Mouse (Mus musculus): ENCODE results near the gene Cox7a2. TPM values are rescaled to one million over a fixed set of nuclear protein-coding genes. Genes with fewer than 3 reads are reported as not detected.
A peak's percentile ranks its signal among the peaks of the same experiment; 100 is the strongest.

The Cox7a2 gene
- polyA plus RNA-seq, 1 experiment from 2014 or later: 656 TPM

GRCm38 (mm10) chr9:79785794-79786085, 26.1 kb upstream of the Cox7a2 start:
- 68% methylated on average over 2 of the region's 2 CpGs for WGBS
- no peak for ATAC-seq
- H3K27me3 ChIP-seq (replicated peaks; ENCODE audit: control insufficient read depth, insufficient read depth, low read length): no peaks in the 10 kb centered on the region
- H3K4me2 ChIP-seq (ENCODE audit: low read length): no peak overlapping the region
- no peaks in the 10 kb centered on the region for H3K36me3 ChIP-seq (ENCODE audit: control insufficient read depth, insufficient read depth)
- H3K27ac ChIP-seq (ENCODE audit: low read length): no peak overlapping the region
- no peaks in the 10 kb centered on the region for H3K9me3 ChIP-seq (ENCODE audit: control insufficient read depth, low read length)
- H3K4me1 ChIP-seq (replicated peaks; ENCODE audit: control insufficient read depth, insufficient read depth, low read length): peaks cover 7% of the 10 kb centered on the region
- H3K9ac ChIP-seq (replicated peaks; ENCODE audit: low read depth, low read length): no peak overlapping the region
- H3K4me3 ChIP-seq (replicated peaks; ENCODE audit: low read length): no peak overlapping the region

- no peak for ATAC-seq
- Histone ChIP-seq H3K9me3 (ENCODE audit: control insufficient read depth, low read length) (no peaks in the 10 kb centered on the region), H3K9ac (replicated peaks; ENCODE audit: low read depth, low read length) (no peak overlapping the region), H3K27me3 (replicated peaks; ENCODE audit: control insufficient read depth, insufficient read depth, low read length) (no peaks in the 10 kb centered on the region), H3K4me2 (ENCODE audit: low read length) (no peak overlapping the region), H3K27ac (ENCODE audit: low read length) (no peak overlapping the region), H3K36me3 (ENCODE audit: control insufficient read depth, insufficient read depth) (no peaks in the 10 kb centered on the region), H3K4me1 (replicated peaks; ENCODE audit: control insufficient read depth, insufficient read depth, low read length) (peaks cover 4% of the 10 kb centered on the region), H3K4me3 (replicated peaks; ENCODE audit: low read length) (no peak overlapping the region)
- WGBS: 69% methylated on average over 2 of the region's 2 CpGs
Measured at GRCm38 (mm10) chr9:79784934-79785793, 25.5 kb upstream of the Cox7a2 start.

GRCm38 (mm10) chr9:79784439-79784838, 24.8 kb upstream of the Cox7a2 start:
- no peak for ATAC-seq
- no peak overlapping the region for H3K4me3 ChIP-seq (replicated peaks; ENCODE audit: low read length)
- H3K36me3 ChIP-seq (ENCODE audit: control insufficient read depth, insufficient read depth): no peaks in the 10 kb centered on the region
- peaks cover 3% of the 10 kb centered on the region; the same call in 1 of the 2 replicates for H3K4me1 ChIP-seq (replicated peaks; ENCODE audit: control insufficient read depth, insufficient read depth, low read length)
- H3K4me2 ChIP-seq (ENCODE audit: low read length): no peak overlapping the region
- WGBS: 46% methylated on average over 3 of the region's 3 CpGs
- H3K27ac ChIP-seq (ENCODE audit: low read length): no peak overlapping the region
- no peaks in the 10 kb centered on the region for H3K9me3 ChIP-seq (ENCODE audit: control insufficient read depth, low read length)
- no peak overlapping the region for H3K9ac ChIP-seq (replicated peaks; ENCODE audit: low read depth, low read length)
- no peaks in the 10 kb centered on the region for H3K27me3 ChIP-seq (replicated peaks; ENCODE audit: control insufficient read depth, insufficient read depth, low read length)

GRCm38 (mm10) chr9:79779354-79779753, 19.7 kb upstream of the Cox7a2 start:
- Histone ChIP-seq H3K9ac (replicated peaks; ENCODE audit: low read depth, low read length) (no peak overlapping the region), H3K36me3 (ENCODE audit: control insufficient read depth, insufficient read depth) (peaks cover 7% of the 10 kb centered on the region), H3K27ac (ENCODE audit: low read length) (no peak overlapping the region), H3K27me3 (replicated peaks; ENCODE audit: control insufficient read depth, insufficient read depth, low read length) (no peaks in the 10 kb centered on the region), H3K4me1 (replicated peaks; ENCODE audit: control insufficient read depth, insufficient read depth, low read length) (no peaks in the 10 kb centered on the region), H3K4me3 (replicated peaks; ENCODE audit: low read length) (no peak overlapping the region), H3K4me2 (ENCODE audit: low read length) (no peak overlapping the region), H3K9me3 (ENCODE audit: control insufficient read depth, low read length) (no peaks in the 10 kb centered on the region)
- ATAC-seq: no peak
- WGBS: 67% methylated on average over 2 of the region's 2 CpGs

GRCm38 (mm10) chr9:79766991-79767545, 7.4 kb upstream of the Cox7a2 start:
- 93% methylated on average over 5 of the region's 5 CpGs for WGBS
- no peaks in the 10 kb centered on the region for H3K27me3 ChIP-seq (replicated peaks; ENCODE audit: control insufficient read depth, insufficient read depth, low read length)
- H3K4me1 ChIP-seq (replicated peaks; ENCODE audit: control insufficient read depth, insufficient read depth, low read length): no peaks in the 10 kb centered on the region
- no peaks in the 10 kb centered on the region for H3K9me3 ChIP-seq (ENCODE audit: control insufficient read depth, low read length)
- no peak overlapping the region for H3K9ac ChIP-seq (replicated peaks; ENCODE audit: low read depth, low read length)
- H3K4me2 ChIP-seq (ENCODE audit: low read length): no peak overlapping the region
- ATAC-seq: no peak
- H3K27ac ChIP-seq (ENCODE audit: low read length): no peak overlapping the region
- peaks cover 2% of the 10 kb centered on the region; the same call in 1 of the 2 replicates for H3K36me3 ChIP-seq (ENCODE audit: control insufficient read depth, insufficient read depth)
- H3K4me3 ChIP-seq (replicated peaks; ENCODE audit: low read length): no peak overlapping the region

DNA sequence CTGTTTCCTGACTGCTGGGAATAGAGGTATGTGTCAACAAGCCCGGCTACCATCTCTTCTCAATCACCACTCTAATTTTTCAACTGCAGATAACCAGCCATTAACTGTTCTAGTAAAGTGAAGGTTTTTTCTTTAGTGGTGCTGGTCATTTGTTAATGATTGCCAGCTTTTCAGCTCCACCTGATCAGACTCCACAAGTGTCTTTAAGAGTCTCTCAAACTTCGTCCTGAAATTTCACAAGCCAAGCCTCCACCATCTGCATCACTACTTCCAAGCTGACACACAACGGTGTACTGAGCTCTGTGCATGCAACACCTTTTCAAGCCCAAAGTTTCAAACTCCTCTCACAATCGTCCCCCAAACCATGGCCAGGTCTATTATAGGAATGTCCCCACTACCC, 5.7 kb upstream of the Cox7a2 start:
- no peak for ATAC-seq
- no peak overlapping the region for H3K9ac ChIP-seq (replicated peaks; ENCODE audit: low read depth, low read length)
- H3K4me2 ChIP-seq (ENCODE audit: low read length): no peak overlapping the region
- H3K27me3 ChIP-seq (replicated peaks; ENCODE audit: control insufficient read depth, insufficient read depth, low read length): no peaks in the 10 kb centered on the region
- peaks cover 1% of the 10 kb centered on the region; the same call in 1 of the 2 replicates for H3K36me3 ChIP-seq (ENCODE audit: control insufficient read depth, insufficient read depth)
- H3K4me1 ChIP-seq (replicated peaks; ENCODE audit: control insufficient read depth, insufficient read depth, low read length): peaks cover 2% of the 10 kb centered on the region
- H3K27ac ChIP-seq (ENCODE audit: low read length): no peak overlapping the region
- WGBS: 91% methylated on average over 4 of the region's 4 CpGs
- no peak overlapping the region for H3K4me3 ChIP-seq (replicated peaks; ENCODE audit: low read length)
- no peaks in the 10 kb centered on the region for H3K9me3 ChIP-seq (ENCODE audit: control insufficient read depth, low read length)

- no peak overlapping the region for H3K4me2 ChIP-seq (ENCODE audit: low read length)
- H3K4me3 ChIP-seq (replicated peaks; ENCODE audit: low read length): no peak overlapping the region
- H3K4me1 ChIP-seq (replicated peaks; ENCODE audit: control insufficient read depth, insufficient read depth, low read length): peaks cover 10% of the 10 kb centered on the region
- no peak overlapping the region for H3K9ac ChIP-seq (replicated peaks; ENCODE audit: low read depth, low read length)
- 77% methylated on average over 6 of the region's 6 CpGs for WGBS
- no peaks in the 10 kb centered on the region for H3K36me3 ChIP-seq (ENCODE audit: control insufficient read depth, insufficient read depth)
- no peak overlapping the region for H3K27ac ChIP-seq (ENCODE audit: low read length)
- H3K9me3 ChIP-seq (ENCODE audit: control insufficient read depth, low read length): no peaks in the 10 kb centered on the region
- no peak for ATAC-seq
- no peaks in the 10 kb centered on the region for H3K27me3 ChIP-seq (replicated peaks; ENCODE audit: control insufficient read depth, insufficient read depth, low read length)
Measured at GRCm38 (mm10) chr9:79762519-79762918, 2.8 kb upstream of the Cox7a2 start.

GRCm38 (mm10) chr9:79760076-79760475, 398 bp upstream of the Cox7a2 start:
- Histone ChIP-seq H3K4me3 (replicated peaks; ENCODE audit: low read length) (peak overlapping the region; percentile 96), H3K4me1 (replicated peaks; ENCODE audit: control insufficient read depth, insufficient read depth, low read length) (peaks cover 10% of the 10 kb centered on the region), H3K4me2 (ENCODE audit: low read length) (peak overlapping the region; percentile 85), H3K27ac (ENCODE audit: low read length) (peak overlapping the region; percentile 88), H3K9ac (replicated peaks; ENCODE audit: low read depth, low read length) (peak overlapping the region; percentile 79), H3K27me3 (replicated peaks; ENCODE audit: control insufficient read depth, insufficient read depth, low read length) (no peaks in the 10 kb centered on the region), H3K36me3 (ENCODE audit: control insufficient read depth, insufficient read depth) (no peaks in the 10 kb centered on the region), H3K9me3 (ENCODE audit: control insufficient read depth, low read length) (no peaks in the 10 kb centered on the region)
- no peak; the same call in 1 of the 2 replicates for ATAC-seq
- 7% methylated on average over 14 of the region's 14 CpGs for WGBS

- no peaks in the 10 kb centered on the region for H3K9me3 ChIP-seq (ENCODE audit: control insufficient read depth, low read length)
- WGBS: 95% methylated on average over 4 of the region's 4 CpGs
- peaks cover 8% of the 10 kb centered on the region for H3K4me1 ChIP-seq (replicated peaks; ENCODE audit: control insufficient read depth, insufficient read depth, low read length)
- H3K4me3 ChIP-seq (replicated peaks; ENCODE audit: low read length): no peak overlapping the region
- no peaks in the 10 kb centered on the region for H3K27me3 ChIP-seq (replicated peaks; ENCODE audit: control insufficient read depth, insufficient read depth, low read length)
- no peak overlapping the region for H3K4me2 ChIP-seq (ENCODE audit: low read length)
- no peak overlapping the region for H3K9ac ChIP-seq (replicated peaks; ENCODE audit: low read depth, low read length)
- peaks cover 12% of the 10 kb centered on the region for H3K36me3 ChIP-seq (ENCODE audit: control insufficient read depth, insufficient read depth)
- no peak for ATAC-seq
- no peak overlapping the region for H3K27ac ChIP-seq (ENCODE audit: low read length)
Measured at GRCm38 (mm10) chr9:79755311-79755710, 4.4 kb downstream of the Cox7a2 start.

Measured in forebrain, embryonic 16.5 days (tissue).